Mouse (Mus musculus): ENCODE data around the gene Pacs2.

DNA sequence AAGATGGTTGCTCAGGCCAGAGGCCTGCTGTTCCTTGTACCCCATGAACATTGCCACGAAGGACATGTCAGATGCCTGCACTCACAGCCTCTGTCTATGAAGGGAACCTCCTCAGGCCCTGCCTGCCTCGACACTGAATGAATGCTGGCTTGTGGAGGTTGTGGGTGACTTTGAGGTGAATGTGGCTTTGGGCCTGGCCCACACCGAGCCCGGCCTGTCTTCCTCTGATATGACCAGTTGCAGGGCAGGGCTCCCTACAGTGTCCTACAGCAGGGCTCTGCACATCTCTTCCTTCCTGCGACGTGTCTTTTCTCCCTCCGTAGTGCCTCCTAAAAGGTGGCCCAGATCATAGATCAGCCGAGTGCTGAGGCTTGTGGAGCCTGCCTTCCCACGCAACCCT, 16.7 kb downstream of the Pacs2 start:
- TF ChIP-seq CTCF (conservative IDR thresholded peaks at IDR 0.05; ENCODE audit: insufficient read depth, insufficient read length, low read depth, low read length): no peak
- TF ChIP-seq POLR2A (IDR thresholded peaks at IDR 0.05; ENCODE audit: low read depth, low read length): no peak

All from kidney, adult 2 months (tissue).